Mouse (Mus musculus) A20 (cell line): ENCODE data around the gene Fam43b.

Experiments used
- DNase-seq: peaks from one replicate; pipeline ENCODE4 v3.0.0-alpha.2; 2011; ENCODE audit warnings: low read depth, low spot score

The Fam43b gene

DNA sequence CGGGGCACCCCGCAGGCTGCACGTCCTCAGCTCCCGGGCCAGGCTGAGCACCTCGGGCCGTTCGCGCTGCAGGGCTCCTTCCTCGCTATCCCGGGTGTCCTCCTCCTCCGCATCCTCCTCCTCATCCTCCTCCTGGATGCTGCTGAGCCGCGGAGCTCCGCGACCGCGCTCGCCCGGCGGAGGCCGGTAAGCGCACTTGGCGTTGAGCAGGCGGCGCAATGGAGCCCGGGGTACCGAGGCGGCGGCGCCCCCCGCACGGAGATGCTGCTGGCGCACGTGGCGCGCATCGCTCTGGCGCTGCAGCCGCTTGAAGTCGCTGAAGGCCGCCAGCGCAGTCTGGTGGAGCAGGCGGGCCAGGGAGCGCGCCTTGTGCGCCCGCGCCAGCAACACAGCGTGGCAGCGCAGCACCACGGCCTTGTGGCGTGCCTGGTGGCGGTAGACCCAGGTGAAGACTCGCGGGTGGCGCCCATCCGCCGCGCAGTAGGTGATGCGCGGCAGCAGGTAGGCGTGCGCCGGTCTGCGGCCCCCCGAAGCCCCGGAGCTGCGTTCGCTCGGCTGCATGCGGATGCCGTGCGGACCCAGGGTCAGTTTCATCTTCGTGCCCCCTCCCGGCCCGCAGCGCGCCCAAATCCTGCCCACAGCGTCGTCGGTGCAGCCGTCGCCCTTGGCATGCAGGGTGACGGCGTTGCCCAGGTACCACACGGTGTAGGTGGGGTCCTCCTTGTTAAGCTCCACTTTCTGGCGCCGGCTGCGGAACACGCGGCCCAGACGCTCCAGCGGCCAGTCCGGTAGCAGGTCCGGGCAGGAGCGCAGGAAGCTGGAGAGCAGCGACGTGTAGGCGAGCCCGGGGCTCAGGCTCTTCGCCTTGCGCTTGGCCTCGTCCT is 999 bp downstream of the Fam43b start:
- DNase-seq = no peak

DNA sequence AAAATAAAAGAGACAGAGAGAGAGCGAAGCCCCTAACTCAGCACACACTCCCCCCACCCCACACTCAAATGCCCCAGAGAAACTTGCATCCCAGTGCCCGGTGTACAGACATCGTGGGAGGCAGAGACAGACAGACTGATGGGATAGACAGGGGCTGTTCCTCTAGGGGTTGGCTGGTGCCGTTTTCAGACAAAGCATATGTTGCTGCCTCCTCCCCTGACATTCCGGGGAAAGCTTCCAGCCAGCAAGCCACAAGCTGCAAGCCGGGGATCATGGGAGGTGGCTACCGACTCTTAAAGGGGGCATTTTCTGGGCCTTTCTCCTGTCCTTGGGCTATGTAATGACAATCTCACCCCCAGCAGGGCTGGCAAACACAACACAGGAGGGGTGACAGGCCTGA is 2.6 kb downstream of the Fam43b start:
- DNase-seq = no peak

DNA sequence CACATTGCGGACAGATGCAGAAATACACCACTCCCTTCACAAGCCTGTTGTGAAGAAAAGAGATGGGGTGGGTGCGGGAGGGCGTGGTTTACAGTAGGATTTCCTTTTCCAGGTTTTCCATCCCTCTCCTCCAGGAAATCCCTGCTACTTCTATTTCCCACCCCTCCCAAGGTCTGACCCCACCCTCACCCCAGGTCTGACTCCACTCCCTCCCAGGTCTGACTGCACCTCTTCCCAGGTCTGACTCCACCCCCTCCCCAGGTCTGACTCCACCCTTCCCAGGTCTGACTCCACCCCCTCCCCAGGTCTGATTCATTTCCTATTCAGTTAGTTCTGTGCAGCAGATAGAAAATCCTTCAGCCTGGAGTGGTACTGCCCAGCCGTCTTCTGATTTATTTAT is 12.5 kb downstream of the Fam43b start:
- no peak for DNase-seq

DNA sequence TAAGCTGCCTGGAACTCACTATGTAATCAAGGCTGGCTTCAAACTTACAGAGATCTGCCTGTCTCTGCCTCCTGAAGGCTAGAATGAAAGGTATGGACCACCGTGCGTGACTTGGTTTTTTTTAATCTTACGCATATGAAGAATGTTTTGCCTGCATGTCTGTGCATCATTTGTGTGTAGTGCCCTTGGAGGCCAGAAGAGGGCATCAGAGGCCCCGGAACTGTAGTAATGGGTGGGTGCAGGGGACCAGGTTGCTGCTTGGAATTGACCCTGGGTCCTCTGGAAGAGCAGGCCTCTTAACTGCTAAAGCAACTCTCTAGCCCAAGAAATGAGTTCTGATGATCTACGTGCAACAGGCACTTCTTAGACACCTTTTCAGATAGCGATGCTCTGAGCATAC is 13.9 kb downstream of the Fam43b start:
- DNase-seq = peak; percentile 36

DNA sequence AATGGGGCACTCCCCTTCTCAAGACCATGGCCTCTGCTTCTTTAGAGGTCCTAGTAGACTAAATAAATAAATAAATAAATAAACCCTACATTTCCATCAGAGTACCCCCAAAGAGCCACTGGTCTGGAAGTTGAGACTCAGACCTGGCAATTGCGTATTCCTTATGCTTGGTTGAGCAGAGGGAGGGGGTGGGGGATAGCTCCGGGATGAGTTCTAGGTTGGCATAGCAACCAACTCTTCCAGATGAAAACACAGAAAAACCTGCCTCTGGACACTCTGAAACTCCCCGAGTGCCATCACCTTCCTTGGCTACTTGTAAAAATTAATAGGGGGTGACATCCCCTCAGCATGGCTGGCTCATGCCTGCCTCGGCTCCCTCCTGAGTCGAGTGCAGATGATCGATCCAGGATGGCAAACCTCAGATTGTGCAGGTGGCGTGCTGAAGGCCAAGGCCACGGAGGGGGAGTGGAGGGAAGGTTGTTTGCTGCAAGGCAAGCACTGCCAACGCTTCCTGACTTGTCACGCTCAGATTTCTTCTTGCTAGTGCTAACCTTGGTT is 16.1 kb downstream of the Fam43b start:
- no peak for DNase-seq

DNA sequence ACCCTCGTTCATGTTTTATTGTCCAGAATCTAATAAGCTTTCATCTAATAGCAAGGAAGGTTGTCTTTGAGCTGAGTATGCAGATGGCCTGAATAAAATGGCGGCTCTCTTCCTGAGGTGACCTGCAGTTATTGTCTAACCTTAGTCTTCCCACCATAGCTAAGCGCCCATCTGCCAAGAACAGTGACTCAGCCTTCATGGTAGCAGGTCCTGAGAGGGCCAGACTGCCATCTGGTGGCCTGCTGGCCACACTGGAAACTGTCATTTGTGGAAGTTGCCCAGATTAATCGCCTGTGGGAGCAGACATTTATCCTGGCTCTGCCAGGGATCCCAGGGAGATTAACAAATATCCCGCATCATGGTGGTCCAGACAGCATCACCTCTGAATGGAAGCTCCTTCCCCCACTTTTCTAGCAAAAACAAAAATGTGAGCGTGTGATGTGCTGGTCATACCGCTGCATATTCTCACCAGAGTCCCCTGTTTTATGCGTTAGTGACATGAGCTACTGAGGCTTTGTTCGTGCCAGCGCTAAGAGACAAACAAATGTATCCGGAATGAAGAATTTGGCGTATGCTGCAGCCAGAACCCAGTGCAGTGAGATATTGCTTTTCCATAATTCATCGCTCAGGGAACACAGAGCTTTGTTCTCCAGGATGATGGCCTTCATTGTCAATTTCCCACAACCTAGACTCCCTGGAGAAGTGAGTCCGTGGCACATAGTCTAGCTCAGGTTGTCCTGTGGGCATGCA is 17.1 kb downstream of the Fam43b start:
- DNase-seq = peak; percentile 44

DNA sequence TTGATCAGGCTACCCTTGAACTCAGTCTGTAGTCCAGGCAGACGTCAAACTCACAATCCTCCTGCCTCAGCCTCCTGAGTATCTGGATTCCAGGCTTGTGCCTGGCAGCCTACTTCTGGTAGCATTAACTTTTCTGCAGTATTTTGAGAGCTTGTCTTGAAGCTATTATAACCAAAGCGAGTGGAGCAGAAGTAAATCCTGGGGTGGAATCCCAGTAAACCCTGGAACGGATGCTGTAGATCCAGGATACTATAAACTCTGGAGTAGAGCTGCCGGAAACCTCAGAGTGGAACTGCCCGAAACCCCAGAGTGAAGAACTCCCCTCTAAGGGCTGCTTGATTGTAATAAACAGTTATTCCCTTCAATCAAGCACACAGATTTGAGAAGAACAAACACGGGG is 18.8 kb downstream of the Fam43b start:
- no peak for DNase-seq

DNA sequence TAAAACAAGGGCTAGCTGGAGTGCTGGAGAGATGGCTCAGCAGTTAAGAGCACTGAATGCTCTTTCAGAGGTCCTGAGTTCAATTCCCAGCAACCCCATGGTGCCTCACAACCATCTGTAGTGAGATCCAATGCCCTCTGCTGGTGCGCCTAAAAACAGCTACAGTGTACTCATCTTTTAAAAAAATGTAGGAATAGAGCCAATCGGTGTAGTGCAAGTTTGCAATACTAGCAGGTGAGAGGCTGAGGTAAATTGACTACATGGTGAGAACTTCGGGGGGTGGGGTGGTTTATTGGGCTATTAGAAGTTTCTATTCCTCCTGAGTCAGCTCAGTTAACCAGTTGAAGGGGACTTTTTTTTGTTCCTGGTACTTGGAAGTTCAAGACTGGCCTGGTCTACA is 21.2 kb downstream of the Fam43b start:
- peak; percentile 52 for DNase-seq

DNA sequence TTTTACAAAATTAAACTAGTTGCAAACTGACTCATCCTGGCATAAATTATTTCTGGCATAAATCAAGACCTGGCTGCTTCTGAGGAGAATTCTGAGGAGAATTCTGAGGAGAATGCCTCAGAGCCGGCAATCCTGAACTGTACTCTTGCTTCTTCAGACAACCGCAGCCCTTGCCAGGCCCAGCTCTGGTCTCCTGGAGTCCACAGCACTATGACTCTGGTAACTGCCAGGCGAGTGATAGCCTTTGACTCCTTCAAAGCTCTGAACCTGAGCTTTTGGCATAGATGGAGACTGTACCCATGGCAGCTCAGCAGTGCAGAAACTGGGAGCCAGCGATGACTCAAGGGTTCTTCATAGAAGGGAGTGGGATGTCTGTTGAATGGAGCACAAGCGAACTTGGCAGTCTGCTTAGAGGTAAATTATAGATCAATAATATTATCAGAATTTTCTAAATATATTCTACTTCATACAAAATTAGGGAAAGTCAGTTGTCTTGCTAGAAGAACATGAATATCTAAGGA is 25.3 kb downstream of the Fam43b start:
- DNase-seq = no peak

DNA sequence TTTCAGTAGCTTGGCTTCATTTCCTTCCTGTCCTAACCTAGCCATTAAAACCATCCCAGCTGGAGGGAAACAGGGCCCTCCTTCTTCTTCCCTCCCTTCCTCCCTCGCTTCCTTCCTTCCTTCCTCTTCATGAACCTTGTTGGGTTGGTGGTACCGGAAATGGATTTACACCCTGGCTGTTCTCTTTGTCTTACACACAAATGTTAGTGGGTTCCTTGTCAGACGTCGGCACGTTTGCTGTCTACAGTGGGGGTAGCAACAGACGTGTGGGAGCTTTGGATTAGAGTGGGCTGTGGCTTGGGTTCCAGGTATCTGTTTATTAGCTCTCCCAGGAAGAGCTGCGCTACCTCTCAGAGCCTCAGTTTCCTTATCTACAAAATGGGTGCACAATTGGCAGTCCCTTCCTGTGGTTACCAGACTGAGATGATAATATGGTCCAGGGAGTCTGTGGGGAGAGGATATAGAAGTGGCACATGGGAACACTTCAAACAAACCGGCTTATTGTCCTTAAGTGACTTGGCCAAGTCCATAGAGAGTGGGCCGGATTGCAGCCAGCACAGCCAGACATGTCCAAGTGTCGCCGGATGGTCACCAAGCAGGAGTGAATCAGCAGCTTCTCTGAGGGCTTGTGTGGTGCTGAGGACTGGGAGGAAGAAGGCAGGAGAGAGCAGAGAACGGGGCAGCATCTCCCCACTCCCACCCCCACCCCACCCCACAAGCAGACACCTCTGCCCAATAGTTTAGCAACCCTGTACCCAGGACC is 27.6 kb downstream of the Fam43b start:
- no peak for DNase-seq

DNA sequence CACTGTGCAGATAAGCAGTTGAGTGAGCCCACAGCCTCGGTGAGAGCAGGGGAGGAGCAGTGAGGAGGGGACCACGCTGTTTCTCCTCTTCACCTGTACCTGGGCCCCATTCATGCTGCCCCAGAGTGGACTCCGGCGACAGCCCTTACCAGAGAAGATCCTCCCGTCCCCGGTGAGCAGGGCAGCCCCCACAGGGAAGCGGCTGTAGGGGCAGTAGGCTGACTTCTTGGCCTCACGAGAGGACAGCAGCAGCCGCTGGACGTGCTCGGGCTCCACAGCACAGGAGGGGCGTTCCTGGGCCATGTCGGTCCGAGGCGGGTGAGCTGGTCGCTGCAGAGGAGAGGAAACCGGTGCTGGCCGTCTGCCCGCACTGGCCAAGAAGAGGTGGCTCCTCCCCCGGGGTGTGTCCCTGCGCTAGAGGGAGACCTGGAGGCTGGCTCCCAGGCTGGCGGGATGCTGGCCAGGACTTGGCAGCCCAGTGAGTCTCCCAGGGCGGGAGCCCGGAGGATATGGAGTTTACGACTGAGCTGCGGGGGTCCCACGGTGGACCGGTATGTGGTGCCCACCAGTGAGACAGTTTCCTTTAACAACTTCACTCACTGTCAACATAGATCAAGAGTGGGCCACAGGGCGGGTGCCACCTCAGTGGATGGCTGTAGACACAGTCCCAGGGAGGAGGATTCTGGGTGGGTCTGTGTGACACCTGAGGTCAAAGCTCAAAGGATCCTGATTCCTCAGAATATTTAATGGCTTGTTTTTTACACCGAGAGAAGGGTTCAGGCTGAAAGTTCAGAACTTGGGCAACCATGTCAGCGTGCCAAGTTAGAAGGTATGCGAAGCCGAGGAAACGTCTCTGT is 28.5 kb downstream of the Fam43b start, which contains the start of gene Cda:
Gene Cda (minus strand): TSS at position 352 of the 857 bp plus-strand sequence.
- no peak for DNase-seq

DNA sequence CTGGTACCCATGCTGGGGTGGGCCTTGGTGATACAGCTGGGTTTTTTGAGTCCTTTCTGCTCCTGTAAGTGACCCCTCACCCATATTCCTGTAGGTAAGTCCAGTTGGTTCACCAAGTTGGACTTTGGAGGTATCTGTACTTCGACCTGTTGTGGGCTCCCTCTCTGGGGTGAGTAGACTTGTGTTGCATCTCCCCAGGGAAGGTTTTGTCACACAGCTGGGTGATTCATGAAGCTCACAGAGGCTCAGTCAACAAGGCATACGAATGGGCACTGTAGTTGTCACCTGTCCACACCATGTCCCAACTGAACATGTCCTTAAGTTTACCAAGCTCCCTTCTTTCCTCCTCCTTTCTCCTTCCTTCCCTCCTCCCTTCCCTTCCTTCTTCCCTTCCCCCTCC is 29.8 kb downstream of the Fam43b start:
- DNase-seq = no peak

DNA sequence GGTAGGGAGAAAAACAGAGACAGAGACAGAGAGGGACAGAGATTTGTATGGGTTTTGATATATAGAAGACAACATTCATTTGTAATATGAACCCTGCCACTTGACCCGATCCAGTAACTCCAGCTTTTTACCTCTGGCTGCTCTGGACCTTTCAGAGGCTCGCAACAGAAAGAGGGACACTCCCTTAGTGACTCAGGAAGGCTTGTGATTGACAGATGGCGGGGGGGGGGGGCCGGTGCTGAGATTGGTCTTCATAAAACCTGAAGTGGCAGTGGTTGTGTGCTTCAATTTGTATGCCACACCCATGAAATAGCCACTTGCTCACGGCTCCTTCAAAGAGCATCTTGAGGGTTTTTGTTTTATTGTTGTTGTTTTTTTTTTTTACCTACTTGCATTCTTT is 32.8 kb downstream of the Fam43b start:
- no peak for DNase-seq

DNA sequence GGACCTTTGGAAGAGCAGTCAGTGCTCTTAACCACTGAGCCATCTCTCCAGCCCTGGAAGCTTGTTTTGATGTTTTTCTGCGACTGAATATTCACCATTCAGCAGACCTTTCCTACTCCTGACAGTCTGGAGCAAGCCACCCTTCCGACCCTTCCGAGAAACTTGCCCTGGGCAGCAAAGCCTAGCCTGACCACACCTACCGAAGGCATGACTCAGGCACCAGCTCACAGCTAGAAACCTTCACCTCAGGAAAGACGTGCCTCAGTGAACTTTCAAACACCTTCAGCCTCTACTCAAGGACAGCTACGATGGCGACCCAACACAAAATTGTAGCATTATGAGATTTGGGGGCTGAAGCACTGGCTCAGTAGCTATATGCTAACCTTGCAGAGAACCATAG is 33.4 kb downstream of the Fam43b start:
- no peak for DNase-seq

DNA sequence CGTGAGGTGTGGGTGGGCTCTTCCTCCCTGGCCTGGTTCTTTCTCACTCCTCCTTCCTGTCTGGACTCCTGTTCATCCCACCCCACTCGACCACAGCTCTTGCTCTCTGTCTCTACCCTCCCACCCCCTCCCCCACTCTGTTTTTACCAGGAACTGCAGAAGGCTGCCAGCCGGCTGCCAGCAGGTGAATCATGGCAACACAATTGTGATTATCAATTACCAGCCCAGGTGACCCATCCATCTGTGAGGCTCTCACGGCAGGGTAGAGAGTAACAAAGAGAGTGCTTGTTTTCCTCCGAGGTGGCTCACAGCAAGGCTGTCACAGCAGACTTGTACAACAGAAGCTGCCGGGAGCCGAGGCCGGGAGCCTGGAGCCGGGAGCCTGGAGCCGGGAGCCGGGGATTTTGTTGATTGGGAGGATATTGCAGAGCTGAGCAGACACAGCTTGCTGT is 34.9 kb downstream of the Fam43b start:
- DNase-seq = no peak

DNA sequence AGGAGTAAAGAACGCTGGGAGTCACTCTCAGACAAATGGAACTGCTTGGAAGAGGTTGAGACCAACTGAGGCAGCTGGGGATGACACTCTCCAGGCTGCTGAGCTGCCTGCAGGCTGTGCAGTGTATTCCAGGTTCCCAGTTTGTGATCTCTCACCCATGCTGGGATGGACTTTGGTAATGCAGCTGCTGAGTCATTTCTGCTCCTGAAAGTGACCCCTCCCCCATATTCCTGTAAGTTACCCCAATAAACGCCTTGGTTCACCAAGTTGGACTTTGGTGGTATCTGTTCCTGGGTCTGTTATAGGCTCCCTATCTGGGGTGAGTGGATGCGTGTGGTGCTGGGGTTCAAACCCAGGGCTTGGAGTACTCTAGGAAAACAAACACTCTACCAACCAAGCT is 38.2 kb downstream of the Fam43b start:
- DNase-seq = no peak

DNA sequence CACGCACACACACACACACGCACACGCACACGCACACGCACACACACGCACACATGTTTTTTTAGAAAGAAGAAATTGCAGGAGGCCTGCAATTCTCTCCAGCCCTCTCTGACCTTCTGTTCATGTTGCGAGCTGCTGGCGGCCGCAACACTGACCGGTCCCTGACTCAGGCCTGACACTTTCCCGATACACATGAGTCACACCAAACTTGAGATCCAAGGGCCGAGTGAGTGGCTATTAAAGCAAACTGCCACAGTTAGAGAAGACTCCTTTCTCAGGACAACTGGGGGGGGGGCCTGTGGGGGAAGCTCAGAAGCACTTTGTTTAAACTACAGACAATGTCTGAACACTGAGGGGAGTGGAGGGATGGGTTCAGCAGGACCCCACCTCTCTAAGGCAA is 39.8 kb downstream of the Fam43b start:
- DNase-seq = no peak

DNA sequence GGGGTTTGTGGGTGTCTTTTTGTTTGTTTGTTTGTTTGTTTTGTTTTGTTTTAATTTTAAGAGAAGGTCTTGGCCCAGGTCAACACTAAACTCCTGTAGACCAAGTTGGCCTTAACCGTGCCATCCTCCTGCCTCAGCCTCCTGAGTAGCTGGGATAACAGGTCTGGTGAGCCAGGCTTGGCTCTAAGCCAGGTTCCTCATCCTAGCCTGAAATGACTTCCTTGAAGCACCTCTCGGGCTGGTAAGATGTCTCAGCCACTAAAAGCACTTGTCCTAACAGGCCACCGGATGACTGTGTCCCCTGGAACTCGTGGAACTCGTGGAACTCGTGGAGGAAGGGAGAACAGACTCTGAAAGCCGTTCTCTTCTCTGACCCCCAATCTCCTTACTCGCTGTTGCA is 40.2 kb downstream of the Fam43b start:
- DNase-seq = no peak

DNA sequence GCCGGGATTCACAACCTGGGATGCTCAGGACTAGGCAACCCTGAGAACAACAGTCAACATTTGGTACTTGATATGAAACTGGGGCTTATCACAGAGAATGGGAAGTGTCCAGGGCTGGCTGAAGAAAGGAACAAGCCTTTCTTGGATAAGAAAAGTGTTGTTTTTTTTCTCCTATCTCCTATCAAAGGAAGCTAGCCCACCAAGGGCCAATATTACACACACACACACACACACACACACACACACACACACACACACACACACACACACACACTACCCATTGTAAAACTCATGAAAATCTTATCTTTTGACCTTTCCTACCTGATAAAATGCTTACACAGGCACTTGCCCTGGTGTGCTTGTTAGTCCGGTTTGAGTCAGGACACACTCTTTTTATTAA is 40.8 kb downstream of the Fam43b start:
- DNase-seq = no peak

DNA sequence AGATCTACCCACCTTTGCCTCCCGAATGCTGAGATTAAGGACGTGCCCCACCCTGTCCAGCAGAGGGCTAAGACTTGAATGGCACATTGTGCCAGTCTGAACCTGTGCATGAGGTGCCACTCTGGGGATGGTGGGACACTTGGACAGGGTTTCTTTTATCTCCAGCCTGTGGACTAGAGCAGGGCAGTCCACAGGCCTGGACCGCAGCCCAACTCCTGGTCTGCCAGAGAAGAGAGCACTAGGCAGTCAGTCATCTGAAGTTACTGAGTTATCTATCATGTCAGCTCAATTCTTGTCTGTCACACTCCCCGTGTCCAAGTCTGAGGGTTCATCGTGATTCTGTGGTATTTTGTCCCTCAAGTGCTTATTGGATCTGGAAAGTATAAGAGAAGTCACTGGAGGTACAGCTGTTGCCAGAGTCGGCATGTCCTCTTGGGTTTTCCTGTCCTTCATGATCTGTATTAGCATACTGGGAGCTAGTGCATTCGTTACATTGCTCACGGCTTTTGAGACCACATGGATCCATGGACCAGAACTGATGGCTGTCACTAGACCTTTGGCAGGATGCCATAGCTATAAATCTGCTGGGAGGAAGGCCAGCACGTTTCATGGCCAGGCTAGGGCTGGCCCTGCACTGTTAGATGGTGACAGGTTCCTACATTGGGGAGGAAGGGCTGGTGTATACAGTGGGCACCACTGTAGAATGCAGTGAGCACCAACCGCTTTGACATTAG is 42.7 kb downstream of the Fam43b start:
- DNase-seq = no peak
